Comparison of ENCODE assay signal across 14 mouse cellular contexts in the genomic region with DNA sequence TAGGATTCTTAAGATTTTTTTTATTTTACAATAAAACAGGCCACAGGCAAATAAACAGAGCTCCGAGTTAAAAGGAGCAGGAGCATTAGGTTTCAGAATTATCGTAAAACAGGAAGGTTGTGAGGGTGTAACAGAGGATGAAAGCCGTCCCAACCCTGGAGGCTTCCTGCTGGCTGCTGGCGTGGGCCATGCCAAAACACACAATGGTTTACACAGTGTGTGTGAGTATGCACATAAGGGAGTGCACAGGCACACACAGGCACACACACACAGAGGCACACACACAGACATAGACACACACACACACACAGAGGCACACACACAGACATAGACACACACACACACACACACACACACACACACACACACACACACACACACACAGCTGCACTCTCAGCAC.
DNase-seq lines count a peak whose midpoint lies in the region; ATAC-seq and TF ChIP-seq lines count a peak whose summit lies in the region.
"Had no signal": no experiment of that assay in that cellular context is flagged by ENCODE, and none has a peak within 500 bp of the region (broad histone marks: within the 10 kb centered on the region; RNA-seq: fewer than 3 reads in every experiment).

No protein-coding gene starts in this region.

- WGBS in heart, embryonic 15.5 days = 55% methylated on average over 4 of the region's 4 CpGs
- 26% methylated on average over 4 of the region's 4 CpGs for WGBS in lung, embryonic 14.5 days
- 8% methylated on average over 4 of the region's 4 CpGs for WGBS in limb, embryonic 15.5 days
- WGBS in hindbrain, postnatal 0 days = 50% methylated on average over 4 of the region's 4 CpGs

- peaks cover 7% of the 10 kb centered on the region for H3K4me1 ChIP-seq in heart, embryonic 15.5 days (replicated peaks)
- 0 out of 2 replicates have a peak, but pooled peaks cover 3% of the 10 kb centered on the region for H3K4me1 ChIP-seq in lung, embryonic 14.5 days (ENCODE audit: insufficient read depth)
- H3K4me1 ChIP-seq in embryonic fibroblast, embryonic 13.5 days (ENCODE audit: control insufficient read depth, insufficient read depth, low read length) = no peaks in the 10 kb centered on the region
- peaks cover 4% of the 10 kb centered on the region; the same call in 1 of the 2 replicates for H3K4me1 ChIP-seq in limb, embryonic 15.5 days
- no peaks in the 10 kb centered on the region for H3K4me1 ChIP-seq in hindbrain, postnatal 0 days (ENCODE audit: insufficient read depth, low read length)
- H3K4me1 ChIP-seq: embryonic facial prominence, embryonic 15.5 days; forebrain, embryonic 12.5 days; liver, embryonic 13.5 days had no signal

- H3K27me3 ChIP-seq in heart, embryonic 15.5 days = no peaks in the 10 kb centered on the region
- H3K27me3 ChIP-seq in lung, embryonic 14.5 days (ENCODE audit: insufficient read depth, low read length) = no peaks in the 10 kb centered on the region
- H3K27me3 ChIP-seq in limb, embryonic 15.5 days = no peaks in the 10 kb centered on the region
- no peaks in the 10 kb centered on the region for H3K27me3 ChIP-seq in hindbrain, postnatal 0 days (ENCODE audit: insufficient read depth, low read length)
- H3K27me3 ChIP-seq: embryonic facial prominence, embryonic 15.5 days; forebrain, embryonic 12.5 days; liver, embryonic 13.5 days had no signal

- peak; percentile 50; the same call in 1 of the 2 replicates for ATAC-seq in heart, embryonic 15.5 days (replicated peaks; ENCODE audit: insufficient number of reproducible peaks, insufficient read depth, low FRiP score, low read depth)
- peak; percentile 47; the same call in 1 of the 2 replicates for ATAC-seq in lung, embryonic 14.5 days (ENCODE audit: insufficient read depth)
- ATAC-seq in limb, embryonic 15.5 days (ENCODE audit: insufficient number of reproducible peaks, low FRiP score, low TSS enrichment, low read depth) = 0 out of 2 replicates have a peak, but pooled peaks have one; percentile 63
- ATAC-seq in hindbrain, postnatal 0 days = no peak
- ATAC-seq: hindbrain, embryonic 16.5 days had no signal

- no peaks in the 10 kb centered on the region for H3K36me3 ChIP-seq in heart, embryonic 15.5 days
- no peaks in the 10 kb centered on the region for H3K36me3 ChIP-seq in lung, embryonic 14.5 days (ENCODE audit: insufficient read depth)
- no peaks in the 10 kb centered on the region for H3K36me3 ChIP-seq in limb, embryonic 15.5 days
- H3K36me3 ChIP-seq in hindbrain, postnatal 0 days (ENCODE audit: insufficient read depth, low read length) = no peaks in the 10 kb centered on the region
- H3K36me3 ChIP-seq: embryonic facial prominence, embryonic 15.5 days; forebrain, embryonic 12.5 days; liver, embryonic 13.5 days had no signal

- no peak for DNase-seq in heart, adult 9 months (ENCODE audit: low spot score in 2 of 2)
- DNase-seq in lung, embryonic 14.5 days = no peak
- no peak for DNase-seq in lung, postnatal 25 days (ENCODE audit: low spot score)
- no peak for DNase-seq in hindbrain, postnatal 0 days (ENCODE audit: low spot score)
- DNase-seq: cerebellum, adult 11-12 months; kidney, adult 2 months; liver, embryonic 13.5 days; retina, postnatal 1 day had no signal

- TF ChIP-seq POLR2A in embryonic fibroblast, embryonic 13.5 days (IDR thresholded peaks at IDR 0.05; ENCODE audit: low read depth, low read length) = no peak; the same call in 1 of the 2 replicates

- no peaks in the 10 kb centered on the region for H3K9me3 ChIP-seq in heart, embryonic 15.5 days (replicated peaks)
- H3K9me3 ChIP-seq in lung, embryonic 14.5 days (ENCODE audit: low read depth, low read length) = no peaks in the 10 kb centered on the region
- H3K9me3 ChIP-seq in limb, embryonic 15.5 days = no peaks in the 10 kb centered on the region
- no peaks in the 10 kb centered on the region for H3K9me3 ChIP-seq in hindbrain, postnatal 0 days (ENCODE audit: low read length)
- H3K9me3 ChIP-seq: embryonic facial prominence, embryonic 15.5 days; forebrain, embryonic 12.5 days; liver, embryonic 13.5 days had no signal

- no peak overlapping the region for H3K9ac ChIP-seq in heart, embryonic 15.5 days
- H3K9ac ChIP-seq in lung, embryonic 14.5 days = no peak overlapping the region
- H3K9ac ChIP-seq in limb, embryonic 15.5 days = no peak overlapping the region
- H3K9ac ChIP-seq in hindbrain, postnatal 0 days (replicated peaks; ENCODE audit: low read length) = no peak overlapping the region
- H3K9ac ChIP-seq: embryonic facial prominence, embryonic 15.5 days; forebrain, embryonic 12.5 days; liver, embryonic 13.5 days had no signal

- peak overlapping the region; percentile 62; the same call in 1 of the 2 replicates for H3K27ac ChIP-seq in heart, embryonic 15.5 days
- no peak overlapping the region for H3K27ac ChIP-seq in lung, embryonic 14.5 days (ENCODE audit: low read depth)
- H3K27ac ChIP-seq in embryonic fibroblast, embryonic 13.5 days (ENCODE audit: insufficient read depth, low read length) = 0 out of 2 replicates have a peak overlapping the region, but pooled peaks have one; percentile 8
- 0 out of 2 replicates have a peak overlapping the region, but pooled peaks have one; percentile 27 for H3K27ac ChIP-seq in limb, embryonic 15.5 days
- H3K27ac ChIP-seq in hindbrain, postnatal 0 days = no peak overlapping the region
- H3K27ac ChIP-seq: embryonic facial prominence, embryonic 15.5 days; forebrain, embryonic 12.5 days; liver, embryonic 13.5 days had no signal

- no peak overlapping the region; the same call in 1 of the 2 replicates for H3K4me2 ChIP-seq in heart, embryonic 15.5 days
- H3K4me2 ChIP-seq in lung, embryonic 14.5 days = no peak overlapping the region
- no peak overlapping the region for H3K4me2 ChIP-seq in limb, embryonic 15.5 days
- no peak overlapping the region for H3K4me2 ChIP-seq in hindbrain, postnatal 0 days (ENCODE audit: low read depth, low read length)
- H3K4me2 ChIP-seq: embryonic facial prominence, embryonic 15.5 days; forebrain, embryonic 12.5 days; liver, embryonic 13.5 days had no signal

- no peak overlapping the region for H3K4me3 ChIP-seq in heart, embryonic 15.5 days
- H3K4me3 ChIP-seq in lung, embryonic 14.5 days (ENCODE audit: low read depth, low read length) = no peak overlapping the region
- H3K4me3 ChIP-seq in embryonic fibroblast, embryonic 13.5 days (ENCODE audit: insufficient read depth, low read length) = no peak overlapping the region
- H3K4me3 ChIP-seq in limb, embryonic 15.5 days = no peak overlapping the region
- H3K4me3 ChIP-seq in hindbrain, postnatal 0 days (ENCODE audit: low read length) = no peak overlapping the region
- H3K4me3 ChIP-seq: embryonic facial prominence, embryonic 15.5 days; forebrain, embryonic 12.5 days; liver, embryonic 13.5 days had no signal

- no peak for TF ChIP-seq CTCF in lung, embryonic 14.5 days (IDR thresholded peaks at IDR 0.05; ENCODE audit: low read depth)
- no peak for TF ChIP-seq CTCF in embryonic fibroblast, embryonic 13.5 days (IDR thresholded peaks at IDR 0.05; ENCODE audit: borderline replicate concordance, insufficient read depth, low read length)
- no peak for TF ChIP-seq CTCF in hindbrain, postnatal 0 days (IDR thresholded peaks at IDR 0.05; ENCODE audit: low read depth)

Comparison
In these comparisons a context has a peak if more than half of its experiments do, and no peak if none do; other contexts are left out.
1. H3K27ac ChIP-seq: peak in heart, embryonic 15.5 days (single experiment), embryonic fibroblast, embryonic 13.5 days (single experiment) and limb, embryonic 15.5 days (single experiment); none in lung, embryonic 14.5 days (single experiment) and hindbrain, postnatal 0 days (single experiment).